Mouse (Mus musculus) heart, postnatal 14 days (tissue): ENCODE data around the gene Rtbdn. TPM values are rescaled to one million over a fixed set of nuclear protein-coding genes. Genes with fewer than 3 reads are reported as not detected.

Experiments
- DNase-seq, 2 experiments: peaks; one replicate each; pipeline ENCODE4 v3.0.0; 2021 to 2022
- intact Hi-C: fragments of 180-260 bp; cut with DNase I; formaldehyde crosslinking; loops from one replicate; pipeline ENCODE4 v1.15.1; 2025
- total RNA-seq, 2 experiments: library from RNA; stranded (reverse); gene quantifications; 2 replicates each; pipeline ENCODE4 v1.2.3; 2021

The Rtbdn gene
- total RNA-seq, 2 experiments from 2014 or later, result not detected

DNA sequence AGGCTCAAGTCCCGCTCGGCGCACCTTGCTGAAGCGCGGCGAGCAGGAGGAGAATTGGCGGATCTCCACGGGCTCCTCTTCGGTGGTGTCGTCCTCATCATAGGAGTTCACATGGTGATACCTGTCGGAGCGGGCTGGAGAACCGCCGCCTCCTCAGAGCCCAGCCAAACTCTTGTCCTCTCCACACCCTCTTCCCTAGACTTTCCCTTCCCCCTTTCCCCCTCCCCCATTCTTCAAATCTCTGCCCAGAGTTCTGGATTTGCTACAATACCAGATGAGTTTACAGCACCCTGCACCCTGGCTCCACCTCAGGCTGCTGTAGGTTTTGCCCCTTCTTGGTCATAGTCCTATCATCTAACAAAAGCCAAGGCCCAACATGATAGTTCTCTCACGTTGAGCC, 28.1 kb upstream of the Rtbdn start:
- intact Hi-C loops, result no loop called here
- DNase-seq, result no peak

DNA sequence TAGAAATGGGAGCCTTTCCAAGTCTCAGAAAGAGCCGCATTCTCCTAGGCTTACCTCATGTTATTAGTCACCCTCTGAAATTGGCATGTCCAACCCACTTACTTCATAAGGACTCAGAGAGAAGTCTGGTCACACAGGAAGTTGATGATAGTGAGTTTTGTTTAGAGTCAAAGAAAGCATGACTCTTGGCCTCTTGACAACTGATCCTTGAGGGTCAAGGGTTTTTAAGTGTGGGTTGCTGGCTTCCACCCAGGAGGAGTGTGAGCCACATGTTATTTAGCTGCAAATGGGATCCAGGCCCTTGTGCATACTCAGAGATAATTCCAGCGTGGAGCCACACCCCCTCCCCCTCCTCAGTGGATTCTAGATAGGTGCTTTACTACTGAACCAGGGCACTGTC, 25.2 kb upstream of the Rtbdn start:
- intact Hi-C loops, result no loop called here
- DNase-seq, result no peak

DNA sequence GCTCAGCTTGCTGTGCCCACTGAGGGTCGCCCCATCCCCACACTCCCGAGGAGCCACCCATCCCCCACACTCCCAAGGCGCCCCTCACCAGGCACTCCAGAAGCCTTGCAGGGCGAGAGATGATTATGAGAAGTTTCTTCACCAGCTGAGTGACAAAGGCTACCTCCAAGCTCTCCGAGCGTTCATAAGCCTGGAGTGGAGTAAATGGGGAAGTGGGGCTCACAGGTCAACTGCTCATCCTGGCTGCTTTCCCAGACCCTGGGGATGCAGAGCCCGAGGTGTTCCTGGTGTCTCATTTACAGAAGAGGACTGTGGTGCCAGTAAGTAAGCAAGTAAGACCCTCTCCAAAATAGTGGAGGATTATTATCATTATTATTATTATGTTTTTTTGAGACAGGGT, 21.2 kb upstream of the Rtbdn start:
- no peak for DNase-seq
- intact Hi-C loops, result no loop called here

- intact Hi-C loops, result no loop called here
- DNase-seq, result no peak
Measured at GRCm38 (mm10) chr8:84927513-84927912, 19.3 kb upstream of the Rtbdn start.

- peak; percentile 72 to 81 for DNase-seq
- intact Hi-C loops, result loop anchor here (2.0 kb wide), 2 partner anchors 28 to 70 kb away; no protein-coding TSS in a partner anchor
Measured at GRCm38 (mm10) chr8:84928456-84929306, 18.1 kb upstream of the Rtbdn start.

DNA sequence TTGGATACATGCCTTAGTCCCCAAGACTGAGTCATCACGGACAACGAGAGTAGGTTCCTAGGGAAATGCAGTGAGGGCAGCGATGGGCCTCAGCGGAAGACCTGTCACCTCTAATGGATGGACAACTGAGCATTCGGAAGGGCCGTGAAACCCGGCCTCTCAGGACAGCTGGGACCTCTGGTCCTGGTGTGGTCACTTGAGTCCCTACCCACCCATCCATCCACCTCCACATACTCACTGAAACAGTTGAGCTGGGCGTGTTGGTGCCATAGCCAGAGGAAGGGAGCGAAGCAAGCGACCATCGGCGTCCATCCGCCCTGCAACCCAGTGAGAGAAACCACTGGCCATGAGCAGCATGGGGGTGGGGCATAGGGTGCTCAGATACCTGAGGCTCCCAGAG, 16.2 kb upstream of the Rtbdn start:
- no peak for DNase-seq
- intact Hi-C loops, result no loop called here

- no peak for DNase-seq
- intact Hi-C loops, result no loop called here
Measured at GRCm38 (mm10) chr8:84933767-84934559, 12.8 kb upstream of the Rtbdn start.

DNA sequence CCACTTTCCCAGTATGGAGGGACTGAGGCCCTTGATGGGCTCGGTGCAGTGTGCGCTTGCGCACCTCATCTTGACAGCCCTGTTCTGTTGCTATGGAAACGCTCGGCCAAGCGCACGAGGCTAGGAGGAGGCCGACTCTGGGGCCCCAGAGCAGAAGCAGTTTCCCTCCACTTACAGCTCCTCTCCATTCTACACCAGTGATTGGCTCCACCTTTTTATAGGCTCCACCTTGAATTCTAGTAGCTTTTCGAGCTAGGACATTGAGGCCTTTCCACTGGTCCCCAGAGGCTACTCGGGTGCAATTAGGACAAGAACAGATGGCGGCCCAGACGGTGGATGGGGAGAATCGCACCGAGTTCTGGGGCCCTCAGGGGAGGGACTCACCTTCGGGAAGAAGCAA, 11.9 kb upstream of the Rtbdn start:
- DNase-seq, result no peak
- intact Hi-C loops, result no loop called here

DNA sequence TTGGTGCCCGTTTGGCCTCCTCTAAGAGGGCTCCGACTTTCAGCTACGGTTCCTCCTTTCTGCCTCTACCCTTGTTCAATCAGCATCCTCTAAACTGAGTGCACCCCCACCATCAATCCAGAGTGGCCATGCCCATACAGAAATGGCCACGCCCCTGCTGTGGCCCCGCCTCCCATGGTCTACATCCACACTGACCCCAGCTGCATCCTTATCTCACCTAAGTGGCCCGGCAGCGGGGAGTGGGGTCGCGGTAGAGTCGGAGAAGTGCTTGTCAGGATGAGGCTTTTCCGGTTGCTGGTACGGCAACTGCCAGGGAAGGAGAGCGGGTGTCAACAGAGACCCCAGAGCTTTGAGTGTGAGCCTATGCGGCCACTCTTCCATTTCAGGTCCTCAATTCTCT, 11.3 kb upstream of the Rtbdn start:
- intact Hi-C loops, result no loop called here
- DNase-seq, result no peak

DNA sequence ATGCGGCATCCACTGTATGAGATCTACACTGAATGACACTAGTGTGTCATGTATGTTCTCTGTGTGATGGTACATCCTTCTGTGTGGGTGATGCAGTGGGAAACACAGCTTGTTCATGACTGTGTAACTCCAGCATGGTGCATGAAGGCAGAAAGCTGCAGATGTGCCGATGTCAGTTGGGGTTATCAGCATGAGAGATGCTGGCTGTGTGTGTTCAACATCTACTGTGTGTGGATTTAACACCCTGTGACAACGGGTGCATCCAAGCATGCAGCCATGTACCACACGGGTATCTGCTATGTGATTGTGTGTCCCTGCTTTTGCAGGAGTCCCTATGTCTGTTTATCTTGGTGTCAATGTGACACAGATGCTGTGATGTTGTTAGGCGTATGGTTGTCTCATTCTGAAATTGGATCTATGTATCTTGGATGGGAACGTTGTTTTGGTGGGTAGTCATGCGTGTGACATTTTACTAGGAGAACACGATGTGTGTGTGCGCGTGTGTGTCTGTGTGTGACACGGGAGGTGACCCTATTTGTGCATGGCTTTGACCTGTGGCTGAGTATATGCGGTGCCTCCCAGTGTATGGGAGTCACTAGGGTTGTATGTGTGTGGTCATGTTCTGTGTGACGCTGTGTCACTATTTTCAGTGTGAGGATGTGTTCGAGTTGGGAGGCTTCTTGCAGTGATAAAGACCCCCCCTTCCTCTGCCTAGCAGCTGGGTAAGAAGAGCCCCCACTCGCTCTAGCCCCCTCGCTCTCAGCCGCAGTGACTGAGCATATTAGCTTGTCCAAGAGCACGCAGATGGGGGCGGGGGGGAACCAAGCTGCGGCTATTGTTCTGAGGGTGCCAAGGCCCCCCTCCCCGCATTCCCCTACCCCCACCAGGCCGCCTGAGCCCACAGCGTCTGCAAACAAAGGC, 10.5 kb upstream of the Rtbdn start:
- DNase-seq, result no peak
- intact Hi-C loops, result no loop called here

- intact Hi-C loops, result no loop called here
Measured at GRCm38 (mm10) chr8:84936962-84937546, 9.7 kb upstream of the Rtbdn start, which contains the start of gene Mast1. TSS of gene Mast1 (minus strand) at chr8:84937359.

GRCm38 (mm10) chr8:84937620-84938485, 8.9 kb upstream of the Rtbdn start:
- intact Hi-C loops, result no loop called here
- DNase-seq, result no peak

More at GRCm38 (mm10) chr8:84936962-84937546, 9.7 kb upstream of the Rtbdn start, which contains the start of gene Mast1:
- peak; percentile 69 to 74 for DNase-seq

DNA sequence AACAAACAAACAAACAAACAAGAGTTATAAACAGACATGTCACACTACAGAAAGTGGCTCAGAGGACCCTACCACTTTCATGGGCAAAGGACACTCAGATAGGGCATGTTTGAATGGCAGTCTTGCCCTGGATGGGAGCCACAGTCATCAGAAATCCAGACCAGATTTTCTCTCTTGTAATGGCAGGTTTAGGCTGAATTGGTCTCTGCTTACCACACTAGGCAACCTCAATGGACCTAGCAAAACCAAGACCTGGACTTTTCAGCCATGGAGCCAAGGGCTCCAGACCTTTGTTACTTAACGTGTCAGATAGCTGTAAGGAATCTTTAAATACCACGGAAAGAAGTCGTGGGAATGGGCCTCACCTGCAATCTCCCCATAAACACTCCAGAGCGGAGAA, 3.1 kb upstream of the Rtbdn start:
- intact Hi-C loops, result no loop called here
- DNase-seq, result no peak

- no peak for DNase-seq
- intact Hi-C loops, result no loop called here
Measured at GRCm38 (mm10) chr8:84944478-84945160, 2.2 kb upstream of the Rtbdn start.

DNA sequence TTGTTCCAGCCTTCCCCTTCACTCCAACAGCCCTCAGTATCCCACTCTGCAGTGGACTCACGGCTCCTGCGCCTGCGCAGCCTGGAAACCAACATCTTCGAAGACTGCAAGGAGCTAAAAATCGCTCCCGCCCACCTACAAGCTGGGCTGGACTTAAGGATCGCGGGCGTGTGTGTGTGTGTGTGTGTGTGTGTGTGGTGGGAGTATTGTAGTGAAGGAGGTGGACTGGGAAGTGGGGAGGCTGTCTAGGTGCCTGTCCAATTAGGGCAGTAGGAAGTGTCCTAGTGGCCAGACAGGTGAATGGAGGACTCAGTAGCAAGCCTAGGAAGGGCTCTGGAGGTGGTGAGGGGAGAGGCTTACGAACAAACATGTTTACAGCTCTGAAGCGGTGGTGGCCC, 1.6 kb upstream of the Rtbdn start:
- intact Hi-C loops, result no loop called here

GRCm38 (mm10) chr8:84945633-84946527, 911 bp upstream of the Rtbdn start:
- no peak for DNase-seq

More for the DNA sequence above, 1.6 kb upstream of the Rtbdn start:
- DNase-seq, result no peak

GRCm38 (mm10) chr8:84947241-84947545, 402 bp downstream of the Rtbdn start:
- peak; percentile 62 to 70 for DNase-seq
- intact Hi-C loops, result no loop called here

More at GRCm38 (mm10) chr8:84945633-84946527, 911 bp upstream of the Rtbdn start:
- intact Hi-C loops, result no loop called here

DNA sequence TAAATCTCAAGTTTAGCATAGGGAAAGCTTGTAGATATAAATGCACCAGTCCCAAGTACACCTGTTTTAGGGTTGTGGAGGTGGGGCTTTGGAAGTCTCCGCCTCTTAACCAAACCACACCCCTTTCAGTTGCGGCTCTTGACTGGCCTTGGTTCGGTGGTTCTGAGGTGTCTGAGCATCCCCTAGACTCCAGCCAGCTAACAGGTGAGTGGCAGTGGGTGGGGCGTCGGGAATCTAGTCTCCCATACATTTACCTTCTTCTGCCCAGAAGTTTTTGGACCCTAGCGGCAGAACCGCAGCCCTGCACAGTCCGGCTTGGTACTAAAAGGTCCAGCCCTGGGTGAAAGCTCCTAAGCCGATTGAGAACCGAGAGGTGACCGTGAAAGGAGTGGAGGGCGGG, 3.0 kb downstream of the Rtbdn start:
- intact Hi-C loops, result no loop called here
- DNase-seq, result no peak
